Mouse (Mus musculus) lung, postnatal 0 days (tissue): ENCODE data around the gene Cmtm2a.

Experiments
- CTCF ChIP-seq: IDR thresholded peaks from 2 replicates; pipeline ENCODE4 v1.5.1; 2016; ENCODE audit warnings: antibody characterized with exemption, mild to moderate bottlenecking
- EP300 ChIP-seq: IDR thresholded peaks from 2 replicates; pipeline ENCODE4 v1.6.1; 2016; ENCODE audit warnings: antibody characterized with exemption, mild to moderate bottlenecking, control low read depth

DNA sequence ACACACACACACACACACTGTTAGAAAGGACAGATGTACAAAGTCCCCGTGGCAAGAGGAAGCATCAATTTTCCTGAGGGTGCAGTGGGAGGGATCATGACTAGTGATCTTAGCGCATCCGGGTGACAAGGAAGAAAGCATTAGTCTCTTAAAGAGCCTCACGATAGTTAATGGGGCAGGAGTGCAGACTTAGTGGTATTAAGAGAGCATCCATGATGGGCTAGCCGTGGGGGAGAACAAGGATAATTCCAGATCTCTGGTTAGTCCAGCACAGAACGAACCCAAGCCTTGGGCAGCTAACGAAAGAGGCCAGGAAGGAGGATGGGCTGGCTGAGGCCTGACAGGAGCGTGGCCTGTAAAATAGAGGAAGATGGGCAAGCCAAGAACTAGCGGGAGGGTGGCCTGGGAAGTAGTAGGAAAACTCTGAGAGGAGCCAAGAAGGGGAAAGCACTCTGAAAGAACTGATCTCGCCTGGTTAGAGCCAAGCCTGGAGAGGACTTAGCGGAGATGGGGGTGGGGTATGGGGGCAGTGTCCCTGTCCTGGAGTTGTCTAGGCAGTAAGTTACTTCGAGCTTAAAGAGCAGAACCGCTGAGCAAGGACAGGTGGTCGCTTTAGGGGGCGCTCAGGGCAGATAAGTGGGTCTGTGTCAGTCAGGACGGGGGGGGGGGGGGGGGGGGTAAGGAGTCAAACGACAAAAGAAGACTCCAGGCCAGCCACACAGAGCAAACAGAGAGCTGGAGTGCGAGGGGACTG lies 46.4 kb upstream of the Cmtm2a start, which contains the start of gene Cmtm3:
- TF ChIP-seq CTCF (no peak), EP300 (no peak)
